Mouse (Mus musculus) kidney, adult 2 months (tissue): Measurements from ENCODE around the gene Evc2. TPM values are rescaled to one million over a fixed set of nuclear protein-coding genes. Genes with fewer than 3 reads are reported as not detected.

ENCODE experiments used
- DNase-seq: peaks from one replicate; pipeline ENCODE4 v3.0.0; 2021
- H3K27ac ChIP-seq: fragments of 200-500 bp; 2 replicates; pipeline ENCODE4 v1.5.1; 2012; ENCODE audit warnings: low read depth, low read length, control low read depth, inconsistent platforms; ENCODE audit not compliant: insufficient read depth
- H3K27me3 ChIP-seq: fragments of 200-500 bp; replicated peaks from 2 replicates; pipeline ENCODE4 v1.6.1; 2012; ENCODE audit warnings: mild to moderate bottlenecking, moderate library complexity, low read length, inconsistent platforms; ENCODE audit not compliant: control insufficient read depth, insufficient read depth
- H3K36me3 ChIP-seq: fragments of 200-500 bp; 2 replicates; pipeline ENCODE4 v1.6.1; 2012; ENCODE audit warnings: mild to moderate bottlenecking, moderate library complexity, low read length, inconsistent platforms; ENCODE audit not compliant: control insufficient read depth, insufficient read depth
- H3K4me1 ChIP-seq: fragments of 200-500 bp; 2 replicates; pipeline ENCODE4 v1.6.1; 2011; ENCODE audit warnings: low read length; ENCODE audit not compliant: control insufficient read depth, insufficient read depth
- H3K4me3 ChIP-seq: fragments of 200-500 bp; 2 replicates; pipeline ENCODE4 v1.5.1; 2011; ENCODE audit warnings: mild to moderate bottlenecking, low read depth, low read length, control low read depth; ENCODE audit not compliant: insufficient read depth
- CTCF ChIP-seq: fragments of 200-500 bp; conservative IDR thresholded peaks from 2 replicates; pipeline ENCODE4 v1.5.1; 2011; ENCODE audit warnings: low read depth, mild to moderate bottlenecking, control low read depth, low read length, moderate library complexity, mixed read lengths; ENCODE audit not compliant: insufficient read depth, insufficient read length
- POLR2A ChIP-seq: fragments of 200-500 bp; IDR thresholded peaks from one replicate; pipeline ENCODE4 v1.6.1; 2011; ENCODE audit warnings: low read depth, low read length, control low read depth
- WGBS: fragments of 180-500 bp; shearing (Covaris S2); methylation state at CpG from one replicate; pipeline ENCODE4 v1.1.7; 2018; 5-methylcytosine and 5-hydroxymethylcytosine counted together
- polyA plus RNA-seq: library from polyadenylated mRNA; depleted of rRNA; stranded (reverse); fragments of >200 nt; gene quantifications from 2 replicates; pipeline ENCODE4 v1.2.3, GENCODE M21; 2012

Gene Evc2
- polyA plus RNA-seq, 1 experiment = 29.0 TPM

GRCm38 (mm10) chr5:37335061-37335460 is 3.2 kb upstream of the Evc2 start:
- peak overlapping the region; percentile 33; the same call in 1 of the 2 replicates for H3K27ac ChIP-seq
- TF ChIP-seq POLR2A (no peak), CTCF (no peak)
- H3K36me3 ChIP-seq = no peaks in the 10 kb centered on the region
- peak; percentile 69 for DNase-seq
- 33% methylated on average over 3 of the region's 3 CpGs for WGBS
- peak overlapping the region; percentile 8; the same call in 1 of the 2 replicates for H3K4me3 ChIP-seq
- H3K27me3 ChIP-seq = no peaks in the 10 kb centered on the region
- H3K4me1 ChIP-seq = peaks cover 56% of the 10 kb centered on the region

GRCm38 (mm10) chr5:37336485-37337105 is 1.7 kb upstream of the Evc2 start, which contains the start of gene Evc:
TSS of gene Evc (minus strand) at chr5:37336894.
- DNase-seq = peak; percentile 89
- under 1% methylated on average over 48 of the region's 48 CpGs for WGBS
- no peaks in the 10 kb centered on the region for H3K27me3 ChIP-seq
- peaks cover 44% of the 10 kb centered on the region for H3K4me1 ChIP-seq
- TF ChIP-seq POLR2A = no peak
- TF ChIP-seq CTCF = no peak
- peak within 1 kb of the TSS; percentile 72 for H3K4me3 ChIP-seq
- peak within 1 kb of the TSS; percentile 70 for H3K27ac ChIP-seq
- H3K36me3 ChIP-seq = no peaks in the 10 kb centered on the region

DNA sequence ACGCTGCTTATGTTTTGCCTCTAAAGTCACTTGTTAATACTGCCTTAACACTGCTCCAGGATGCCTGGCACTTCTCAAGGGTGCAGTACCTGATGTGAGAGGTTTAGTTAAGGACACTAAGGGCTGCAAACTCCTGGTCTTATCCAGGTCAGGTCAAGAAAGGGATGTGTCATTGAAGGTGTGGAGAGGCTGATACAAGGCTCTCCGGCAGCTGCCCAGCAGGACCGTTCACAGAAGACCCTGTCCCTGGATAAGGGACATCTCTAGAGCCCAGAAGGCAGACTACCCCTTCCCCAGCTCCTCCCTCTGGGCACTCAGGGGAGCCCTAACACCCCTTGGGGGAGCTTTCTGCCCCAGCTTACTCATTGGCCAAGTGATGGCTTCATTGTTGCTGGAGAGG is 603 bp upstream of the Evc2 start:
- WGBS = 67% methylated on average over 3 of the region's 3 CpGs
- H3K27ac ChIP-seq = peak overlapping the region; percentile 57
- TF ChIP-seq POLR2A = no peak
- TF ChIP-seq CTCF = no peak
- no peaks in the 10 kb centered on the region for H3K27me3 ChIP-seq
- DNase-seq = no peak
- peaks cover 36% of the 10 kb centered on the region for H3K4me1 ChIP-seq
- no peaks in the 10 kb centered on the region for H3K36me3 ChIP-seq
- peak overlapping the region; percentile 72 for H3K4me3 ChIP-seq

DNA sequence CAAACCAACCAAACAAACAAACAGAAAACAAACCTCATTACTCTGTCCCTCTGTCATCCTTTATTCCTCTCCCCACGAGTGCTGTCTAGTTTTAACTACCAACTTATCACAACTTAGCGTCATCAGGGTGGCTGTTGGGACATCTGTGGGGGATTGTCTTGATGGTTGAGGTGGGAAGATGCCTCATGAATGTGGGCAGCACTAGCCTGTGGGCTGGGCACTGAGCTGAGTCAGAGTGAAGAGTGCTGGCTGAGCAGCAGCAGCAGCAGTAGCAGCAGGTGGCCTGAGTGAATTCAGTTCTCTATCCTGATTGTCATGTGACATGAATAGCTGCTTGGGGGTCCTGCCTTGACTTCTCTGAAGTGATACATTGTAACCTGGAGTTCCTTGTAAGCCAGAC is 5.7 kb downstream of the Evc2 start:
- H3K27ac ChIP-seq = no peak overlapping the region
- no peaks in the 10 kb centered on the region for H3K27me3 ChIP-seq
- 0 out of 2 replicates have a peak, but pooled peaks cover 4% of the 10 kb centered on the region for H3K4me1 ChIP-seq
- no peak for DNase-seq
- H3K4me3 ChIP-seq = no peak overlapping the region
- no peaks in the 10 kb centered on the region; the same call in 1 of the 2 replicates for H3K36me3 ChIP-seq
- WGBS = 85% methylated on average over 2 of the region's 2 CpGs
- TF ChIP-seq POLR2A (no peak), CTCF (no peak)

GRCm38 (mm10) chr5:37351791-37352190 is 13.5 kb downstream of the Evc2 start:
- H3K4me1 ChIP-seq = no peaks in the 10 kb centered on the region
- H3K27ac ChIP-seq = no peak overlapping the region
- 93% methylated on average over 2 of the region's 2 CpGs for WGBS
- no peaks in the 10 kb centered on the region for H3K27me3 ChIP-seq
- no peaks in the 10 kb centered on the region for H3K36me3 ChIP-seq
- DNase-seq = no peak
- no peak overlapping the region for H3K4me3 ChIP-seq
- TF ChIP-seq CTCF (no peak), POLR2A (no peak)

DNA sequence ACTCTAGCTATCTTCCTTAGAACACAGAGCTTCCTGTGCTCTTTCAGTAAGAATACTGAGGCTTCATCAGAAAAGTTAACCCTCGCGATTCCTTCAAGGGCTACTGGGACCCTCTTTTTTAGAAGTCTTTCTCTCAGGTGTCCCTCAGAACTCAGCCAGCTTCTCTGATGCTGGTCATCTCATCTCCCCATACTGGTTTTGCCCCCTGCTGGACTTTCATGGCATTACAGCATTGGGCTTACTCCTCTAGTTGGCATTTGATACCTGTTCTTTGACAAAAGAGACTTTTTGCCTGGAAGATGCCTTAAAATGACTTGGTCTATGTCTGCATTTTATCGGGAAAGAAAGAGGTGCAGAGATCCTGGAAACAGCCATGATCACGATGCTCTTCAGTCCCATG is 16.1 kb downstream of the Evc2 start:
- Histone ChIP-seq H3K4me3 (no peak overlapping the region), H3K27ac (no peak overlapping the region), H3K27me3 (no peaks in the 10 kb centered on the region), H3K36me3 (no peaks in the 10 kb centered on the region; the same call in 1 of the 2 replicates), H3K4me1 (no peaks in the 10 kb centered on the region)
- DNase-seq = peak; percentile 75
- no peak for TF ChIP-seq POLR2A
- peak; percentile 64 for TF ChIP-seq CTCF
- WGBS = 77% methylated on average over 4 of the region's 4 CpGs

DNA sequence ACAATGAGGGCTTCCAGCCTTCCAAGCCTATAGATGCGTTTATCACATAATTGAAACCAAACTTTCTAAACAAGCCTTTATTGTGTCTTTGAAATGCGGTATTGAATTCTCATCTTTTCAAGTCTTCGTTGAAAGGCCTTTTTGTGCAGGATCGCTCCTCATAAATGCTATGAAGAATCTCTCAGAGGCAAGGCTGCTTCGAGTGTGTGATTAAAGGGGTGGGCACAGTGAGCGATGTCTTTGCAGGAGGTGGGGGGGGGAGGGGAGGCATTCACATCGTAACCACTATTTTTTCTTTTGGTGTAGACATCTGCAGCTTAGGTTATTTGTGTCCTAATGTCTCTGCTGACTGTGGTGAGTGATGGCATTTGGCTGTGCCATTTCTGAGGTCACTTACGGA is 17.7 kb downstream of the Evc2 start:
- 86% methylated on average over 8 of the region's 8 CpGs for WGBS
- Histone ChIP-seq H3K4me3 (no peak overlapping the region), H3K4me1 (no peaks in the 10 kb centered on the region), H3K36me3 (no peaks in the 10 kb centered on the region; the same call in 1 of the 2 replicates), H3K27me3 (no peaks in the 10 kb centered on the region), H3K27ac (no peak overlapping the region)
- DNase-seq = no peak
- TF ChIP-seq POLR2A = no peak
- TF ChIP-seq CTCF = no peak
